Mouse (Mus musculus) spleen, postnatal 10 days (tissue): ENCODE results near the gene Ptk6.

Source experiments
- DNase-seq, 2 experiments: peaks; one replicate each; pipeline ENCODE4 v3.0.0; 2021 to 2022; ENCODE audit warnings: low spot score in 2 of 2

Gene Ptk6

DNA sequence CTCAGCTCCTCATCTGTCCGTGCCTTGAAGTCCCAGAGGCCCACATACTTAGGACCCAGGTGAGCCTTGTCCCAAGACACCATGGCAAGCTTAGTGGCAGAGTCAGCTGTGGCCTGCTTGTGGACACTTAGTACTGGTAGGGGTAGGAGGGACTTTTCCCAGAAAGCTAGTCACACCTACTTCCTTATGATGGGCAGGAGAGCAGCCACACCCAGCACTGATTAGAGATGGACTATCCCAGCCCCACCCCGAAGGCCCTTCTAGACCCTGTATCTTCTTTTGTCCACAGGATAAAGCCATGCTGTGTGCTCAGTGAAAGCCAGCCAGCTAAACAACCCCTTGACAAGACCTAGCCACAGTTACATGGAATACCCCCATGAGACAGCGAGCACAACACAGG is at the start of gene Ptk6:
Ptk6 (minus strand) TSS at position 368 of the 400 bp plus-strand sequence.
- no peak for DNase-seq

DNA sequence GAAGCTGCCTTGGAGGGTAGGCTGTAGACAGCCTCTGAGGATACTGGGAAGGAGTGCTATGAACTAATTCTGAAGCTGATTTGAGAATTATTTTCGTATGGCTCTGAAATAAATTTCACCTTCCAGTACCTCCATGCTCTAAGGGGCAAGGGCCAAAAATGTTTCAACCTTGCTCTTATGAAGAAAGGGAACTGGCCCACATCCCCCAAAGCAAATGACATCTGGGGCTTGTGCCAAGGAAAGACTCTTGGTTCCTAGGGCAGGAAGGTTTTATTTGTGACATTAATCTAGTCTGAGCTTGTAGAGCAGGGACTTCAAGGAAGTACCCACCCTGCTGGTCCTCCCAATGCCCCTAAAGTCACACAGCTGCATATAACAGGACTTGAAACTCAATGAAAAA is 49.3 kb upstream of the Ptk6 start:
- no peak for DNase-seq

DNA sequence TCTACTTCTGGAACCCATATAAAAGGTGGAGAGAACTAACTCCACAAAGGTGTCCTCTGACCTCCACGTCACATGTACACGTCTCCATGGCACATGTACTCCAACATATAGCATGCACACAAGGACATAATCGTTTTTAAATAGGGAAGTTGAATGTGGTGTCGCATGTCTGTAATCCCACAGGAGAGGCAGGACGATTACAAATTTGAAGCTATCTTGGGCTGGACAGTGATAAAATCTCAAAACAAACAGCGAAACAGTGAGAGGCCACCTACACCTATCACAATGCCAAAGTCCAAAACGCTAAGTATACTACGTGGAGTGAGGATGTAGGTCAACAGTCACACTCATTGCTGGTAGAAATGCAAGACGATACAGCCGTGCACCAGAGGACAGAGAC is 46.6 kb upstream of the Ptk6 start:
- no peak for DNase-seq

DNA sequence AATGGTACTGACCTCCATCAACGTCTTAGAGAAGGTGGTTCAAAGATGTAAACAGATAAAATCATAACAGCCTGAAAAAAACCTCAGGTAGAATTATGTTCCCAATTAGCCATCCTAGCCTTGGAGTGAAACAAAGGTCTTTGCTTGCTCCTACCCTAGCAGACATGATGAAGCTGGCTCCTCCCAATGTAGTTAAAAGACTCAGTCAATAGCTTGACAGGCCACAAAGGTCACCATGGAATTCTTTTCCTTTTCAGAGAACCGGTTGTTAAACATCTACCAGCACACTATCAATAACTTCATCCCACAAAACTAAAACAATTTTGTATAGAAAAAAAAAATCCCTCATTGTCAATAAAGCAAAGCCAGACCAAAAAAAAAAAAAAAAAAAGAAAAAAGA is 42.4 kb upstream of the Ptk6 start:
- DNase-seq, result no peak

DNA sequence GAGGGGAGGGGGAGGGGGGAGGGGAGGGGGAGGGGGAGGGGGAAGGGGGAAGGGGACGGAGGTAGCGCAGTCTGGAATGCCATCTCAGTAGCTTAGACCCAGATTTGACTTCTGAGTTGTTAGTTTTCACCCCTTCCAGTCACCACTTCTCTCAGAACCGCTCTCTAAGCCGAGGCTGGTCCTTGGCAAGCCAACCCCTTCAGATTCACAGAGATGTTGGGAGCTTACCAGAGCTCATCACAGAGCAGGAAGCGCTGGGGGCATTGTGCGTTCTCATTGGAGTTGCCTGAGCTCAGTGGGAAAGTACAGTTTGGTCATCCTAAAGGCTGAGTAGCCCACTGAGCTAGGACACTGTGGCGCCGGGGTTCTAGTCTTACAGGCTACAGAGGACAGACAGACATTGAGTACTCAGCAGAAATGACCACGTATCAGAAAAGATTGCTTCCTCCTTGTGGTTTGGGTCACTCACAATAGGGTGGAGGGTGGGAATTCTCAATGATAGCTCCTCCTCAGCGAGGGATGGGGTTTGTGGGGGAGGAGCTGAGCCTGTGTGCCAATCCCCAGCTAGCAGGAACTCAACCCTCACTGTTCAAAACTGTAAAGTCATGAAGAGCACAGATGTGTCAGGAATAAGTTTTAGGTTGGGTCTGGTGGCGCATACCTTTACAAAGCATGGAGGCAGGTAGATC is 41.3 kb upstream of the Ptk6 start:
- no peak for DNase-seq

DNA sequence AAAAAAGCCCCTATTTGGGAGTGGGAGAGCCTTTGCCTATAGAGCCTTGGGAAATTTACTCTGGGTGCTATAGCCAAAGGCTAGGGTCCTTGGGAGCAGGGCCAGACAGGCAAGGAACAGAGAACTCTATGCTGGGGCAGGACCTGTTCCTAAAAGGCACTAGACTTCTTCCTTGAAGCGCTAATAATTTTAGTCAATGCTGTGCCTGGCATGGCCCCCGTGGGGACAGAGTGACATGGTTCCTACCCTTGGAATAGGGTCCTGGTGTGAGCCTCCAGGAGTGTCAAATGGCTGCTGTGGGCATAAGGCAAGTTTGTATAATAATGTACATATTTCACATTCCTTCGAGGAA is 39.7 kb upstream of the Ptk6 start:
- DNase-seq, result no peak

DNA sequence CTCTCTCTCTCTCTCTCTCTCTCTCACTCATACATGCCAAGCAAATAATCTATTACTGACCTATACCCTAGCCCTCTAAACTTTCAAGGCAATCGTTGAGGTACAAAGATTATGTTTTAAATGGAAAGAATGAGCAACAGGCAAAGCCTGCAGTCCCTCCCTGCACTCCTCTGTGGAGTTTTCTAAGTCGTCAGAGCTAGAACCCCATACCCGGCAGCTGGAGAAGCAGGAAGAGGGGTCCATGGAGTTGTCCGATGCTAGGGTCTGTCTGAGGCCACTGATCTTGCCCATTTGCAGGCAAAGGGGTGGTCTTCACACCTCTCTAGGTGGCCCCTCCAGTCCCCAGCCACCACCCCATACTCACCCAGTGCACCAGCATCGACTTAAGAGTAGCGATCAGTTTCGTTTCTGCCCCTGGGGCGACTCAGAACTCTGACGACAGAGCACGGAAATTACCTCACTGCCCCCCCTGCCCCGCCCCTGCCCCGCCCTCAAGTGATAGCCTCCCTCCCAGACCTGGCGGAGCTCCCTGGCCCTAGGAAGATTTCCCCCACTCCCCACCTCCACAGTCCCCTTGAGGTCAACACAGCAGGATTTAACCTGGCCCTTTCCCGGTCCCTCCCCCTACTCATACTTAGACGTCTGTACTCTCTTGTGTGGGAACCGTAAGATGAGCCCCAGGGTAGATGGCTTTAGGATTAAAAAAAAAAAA is 39.2 kb upstream of the Ptk6 start, which contains the start of gene Helz2:
Helz2 (minus strand) TSS at position 426 of the 712 bp plus-strand sequence.
- peak; percentile 53 to 67 for DNase-seq

DNA sequence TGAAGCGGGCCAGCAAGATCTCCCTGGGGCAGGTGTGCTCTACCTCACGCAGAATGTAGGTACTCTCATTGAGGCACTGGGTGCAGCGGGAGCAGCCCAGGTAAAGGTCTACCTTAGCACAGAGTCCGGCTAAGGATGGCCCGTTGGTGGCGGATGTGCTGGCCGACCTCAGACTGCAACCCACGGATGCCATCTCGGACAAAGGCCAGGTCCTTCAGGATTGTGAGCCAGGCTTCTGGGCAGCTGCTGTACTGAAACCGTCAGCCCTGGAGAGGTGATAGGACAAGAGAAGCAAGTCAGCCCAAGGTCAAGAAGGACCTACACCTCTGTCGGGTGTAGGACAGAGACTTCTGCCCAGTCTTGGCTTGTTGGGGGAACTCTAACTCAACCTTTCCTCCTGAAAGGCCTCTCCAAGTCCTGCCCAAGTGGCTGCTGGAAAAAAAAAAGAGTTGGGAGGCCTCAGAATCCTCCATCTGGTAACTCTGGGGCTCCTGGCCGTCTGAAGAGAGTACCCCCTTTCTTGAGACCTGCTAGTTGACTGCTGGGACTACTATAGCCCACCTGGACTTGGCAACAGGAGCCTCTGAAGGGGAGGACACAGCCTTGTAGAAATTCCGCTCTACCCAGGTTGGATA is 38.3 kb upstream of the Ptk6 start:
- DNase-seq, result no peak

DNA sequence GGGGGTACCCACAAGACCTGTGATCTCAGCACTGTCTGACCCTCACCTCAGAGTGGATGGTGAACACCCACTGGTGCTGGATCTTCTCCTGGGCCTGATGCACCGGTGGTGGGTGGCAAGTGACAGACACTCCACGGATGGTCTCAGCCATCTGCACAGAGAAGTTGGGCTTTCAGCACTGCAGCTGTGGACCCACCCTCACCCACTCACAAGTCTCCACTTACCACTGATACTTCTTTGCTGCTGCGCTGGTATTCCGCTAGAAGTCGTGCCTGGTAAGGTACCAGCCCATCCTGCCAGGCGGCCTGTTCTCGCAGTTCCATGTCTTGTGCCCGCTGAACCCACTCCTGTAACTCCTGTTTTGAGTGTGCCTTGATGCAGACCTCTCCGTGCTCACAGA is 36.7 kb upstream of the Ptk6 start:
- no peak for DNase-seq

DNA sequence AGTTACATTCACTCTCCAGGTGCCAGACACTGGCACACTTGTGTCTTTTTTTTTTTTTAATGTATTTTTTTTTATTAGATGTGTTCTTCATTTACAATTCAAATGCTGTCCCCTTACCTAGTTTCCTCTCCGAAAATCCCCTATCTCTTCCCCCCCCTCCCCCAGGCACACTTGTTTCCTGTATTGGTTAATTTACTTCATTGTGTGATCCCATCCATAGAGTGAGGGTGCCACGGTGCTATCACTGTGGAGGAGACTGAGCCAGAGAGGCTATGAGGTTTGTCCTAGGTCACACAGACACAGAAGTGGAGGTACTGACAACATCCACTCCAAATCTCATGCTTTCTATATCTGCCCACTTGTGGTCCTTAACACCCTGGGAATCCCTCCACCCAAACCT is 36.3 kb upstream of the Ptk6 start:
- DNase-seq, result no peak

DNA sequence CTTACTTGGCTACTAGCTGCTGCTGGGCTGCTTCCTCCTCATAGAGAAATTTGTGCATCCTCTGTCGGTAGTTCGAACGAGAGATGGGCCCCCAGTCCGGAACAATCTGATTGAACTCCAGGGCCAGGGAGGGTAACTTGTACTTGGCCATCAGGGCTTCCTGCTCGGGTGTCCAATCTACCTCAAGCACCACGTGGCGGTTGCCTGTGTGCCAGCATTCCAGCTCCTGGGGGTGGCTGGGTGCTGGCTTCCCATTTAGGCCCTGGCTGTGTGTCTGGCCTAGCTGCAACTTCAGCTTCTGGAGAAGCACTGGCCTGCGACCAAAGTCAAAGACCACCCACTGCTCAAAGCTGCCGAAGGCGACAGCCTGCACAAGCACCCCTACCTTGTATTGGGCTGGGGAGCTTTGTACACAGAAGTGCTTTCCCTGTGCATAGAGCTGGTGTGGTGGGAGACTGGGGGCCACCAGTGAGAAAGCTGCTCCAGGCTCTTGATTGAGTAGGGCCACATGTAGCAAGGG is 35.6 kb upstream of the Ptk6 start:
- DNase-seq, result no peak

DNA sequence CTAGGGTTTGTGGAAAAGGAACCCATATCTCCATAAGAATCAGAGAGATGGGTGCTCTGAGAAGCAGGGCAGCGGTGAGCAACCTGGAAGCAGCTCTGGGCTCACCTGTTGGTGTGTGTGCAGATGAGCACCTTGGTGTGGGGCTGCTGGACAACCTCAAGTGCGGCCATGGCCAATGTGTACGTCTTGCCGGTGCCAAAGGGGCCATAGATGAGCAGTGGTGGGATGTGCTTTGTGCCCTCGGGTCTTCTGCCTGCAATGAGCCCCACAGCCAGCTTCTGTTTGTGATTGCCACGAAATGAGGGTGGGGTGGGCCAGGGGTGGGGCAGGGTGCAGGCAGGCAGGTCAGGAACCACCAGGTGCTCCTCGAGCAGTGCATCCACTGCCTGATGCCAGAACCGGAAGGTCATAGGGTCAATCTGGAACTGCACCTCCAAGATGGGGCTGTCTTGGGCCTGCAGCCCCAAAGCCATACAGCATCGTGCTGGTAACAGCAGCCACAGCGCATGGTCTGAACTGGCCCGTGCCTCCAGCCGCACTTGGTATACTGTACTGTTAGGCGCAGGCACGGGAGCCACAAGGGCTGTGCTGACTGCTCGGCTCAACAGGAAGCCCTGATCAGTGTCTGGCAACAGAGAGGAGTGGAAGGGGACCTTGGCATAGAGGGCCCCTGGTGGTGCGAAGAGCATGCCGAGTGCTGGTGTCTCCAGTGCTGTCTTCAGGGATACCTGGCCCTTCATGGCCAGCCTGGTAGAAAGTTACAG is 34.8 kb upstream of the Ptk6 start:
- DNase-seq, result no peak

DNA sequence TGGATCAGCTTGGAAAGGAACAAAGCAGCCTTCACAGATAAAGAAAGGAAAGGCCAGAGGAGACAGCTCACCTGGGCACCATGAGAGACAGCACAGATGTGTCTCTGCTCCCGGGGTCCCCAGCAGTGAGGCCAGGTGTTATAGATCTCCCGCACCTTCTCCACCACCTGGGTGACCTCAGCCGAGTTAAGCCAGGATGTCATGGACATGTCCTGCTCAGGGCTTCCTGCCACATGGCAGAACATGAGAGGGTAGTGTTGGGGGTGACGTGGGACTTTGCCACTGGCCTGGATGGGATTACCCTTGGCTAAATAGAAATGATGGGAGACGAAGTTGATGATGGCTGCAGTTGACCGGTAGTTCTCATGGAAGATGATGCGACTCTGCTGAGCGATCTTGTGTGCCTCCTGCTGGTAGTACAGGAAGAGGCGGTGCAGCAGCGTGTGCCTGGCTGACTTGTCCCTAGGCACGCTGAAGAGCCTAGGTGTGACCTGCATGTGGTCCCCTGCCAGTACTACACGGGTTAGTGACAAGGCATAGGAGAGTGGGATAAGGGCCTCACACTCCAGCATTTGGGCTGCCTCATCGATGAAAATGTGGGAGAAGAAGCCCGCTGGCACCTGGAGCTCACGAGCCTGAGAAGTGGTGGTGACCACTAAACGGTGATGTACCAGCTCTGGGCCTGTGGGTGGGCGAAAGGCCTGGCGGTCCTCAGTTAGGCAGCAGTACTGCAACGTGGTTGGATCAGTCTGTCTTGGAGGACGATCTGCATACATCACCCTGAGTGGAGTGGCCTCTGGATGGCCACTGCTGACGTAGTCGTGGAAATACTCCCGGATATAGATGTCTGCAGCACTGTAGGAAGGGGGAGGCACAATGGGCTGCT is 33.3 kb upstream of the Ptk6 start:
- no peak for DNase-seq

DNA sequence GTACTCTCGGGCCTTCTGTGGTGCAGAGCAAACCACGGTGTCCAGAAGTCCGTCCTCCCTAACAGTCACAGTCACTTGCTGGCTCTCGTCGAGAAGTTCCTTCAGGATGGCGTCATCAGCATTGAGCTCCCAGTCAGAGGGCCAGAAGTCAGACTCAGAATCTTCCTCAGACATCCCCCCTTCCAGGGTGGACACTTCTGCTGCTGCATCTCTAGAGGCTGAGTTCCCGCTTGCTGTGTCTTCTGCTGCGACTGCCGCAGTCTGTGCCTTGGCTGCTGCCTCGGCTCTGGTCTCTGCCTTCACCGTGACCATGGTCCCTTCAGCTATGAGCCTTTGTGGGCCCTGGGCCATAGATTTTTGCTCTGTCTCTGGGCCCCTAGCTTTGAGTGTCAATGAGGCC is 32.1 kb upstream of the Ptk6 start:
- DNase-seq, result no peak

DNA sequence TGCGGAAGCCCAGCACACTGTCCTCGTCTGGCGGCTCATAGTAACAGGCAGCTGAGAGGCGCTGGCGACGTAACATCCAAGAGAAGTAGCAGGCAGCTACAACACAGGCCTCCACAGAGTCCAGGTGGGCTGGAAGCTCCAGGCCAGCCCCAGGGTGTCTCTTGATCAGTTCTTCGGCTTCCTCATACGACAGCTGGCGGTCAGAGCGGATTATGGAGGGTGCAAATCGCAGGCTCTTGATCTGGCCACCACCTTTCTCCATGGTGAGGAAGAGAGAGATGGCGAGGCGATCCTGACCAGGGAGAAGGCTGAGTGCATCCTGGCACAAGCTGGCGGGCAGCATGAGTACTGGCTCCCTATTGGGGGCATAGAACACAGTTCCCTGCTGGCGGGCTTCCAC is 30.9 kb upstream of the Ptk6 start:
- DNase-seq, result no peak

DNA sequence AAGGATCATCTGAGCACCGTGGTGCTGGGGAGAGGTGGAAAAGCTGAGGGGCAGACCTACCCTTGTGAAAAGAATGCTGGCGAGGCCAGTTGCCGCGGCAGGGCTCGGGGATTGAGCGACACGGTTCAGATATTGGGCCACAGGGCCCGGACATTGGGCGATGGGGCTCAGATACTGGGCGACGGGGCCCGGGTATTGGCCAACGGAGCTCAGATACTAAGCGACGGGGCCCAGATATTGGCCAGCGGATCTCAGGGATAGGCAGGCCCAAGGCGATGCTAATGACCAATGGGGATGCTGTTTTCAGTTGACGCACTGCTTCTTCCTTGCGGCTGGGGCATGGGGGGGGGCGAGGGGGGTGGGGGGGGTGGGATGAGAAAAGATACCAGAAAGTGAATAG is 28.6 kb upstream of the Ptk6 start:
- DNase-seq, result no peak

DNA sequence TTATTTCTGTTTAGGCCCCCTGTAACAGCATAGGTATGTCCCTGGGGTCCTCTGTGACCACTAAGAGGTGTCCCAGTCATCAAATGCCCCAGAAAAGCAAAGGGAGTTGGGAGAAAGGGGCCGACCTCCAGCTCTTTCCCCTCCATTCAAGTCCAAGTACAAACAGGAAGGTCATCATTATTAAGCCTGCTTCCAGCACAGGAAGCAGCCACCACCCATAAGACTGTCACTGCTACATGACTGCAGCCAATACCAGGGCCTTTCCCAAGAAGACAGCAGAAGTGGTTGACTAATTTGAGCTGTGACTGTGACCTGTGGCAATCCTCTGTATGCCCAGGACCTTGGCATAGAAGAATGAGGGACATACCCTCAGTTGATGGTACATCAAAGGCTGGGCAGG is 25.7 kb upstream of the Ptk6 start:
- no peak for DNase-seq

DNA sequence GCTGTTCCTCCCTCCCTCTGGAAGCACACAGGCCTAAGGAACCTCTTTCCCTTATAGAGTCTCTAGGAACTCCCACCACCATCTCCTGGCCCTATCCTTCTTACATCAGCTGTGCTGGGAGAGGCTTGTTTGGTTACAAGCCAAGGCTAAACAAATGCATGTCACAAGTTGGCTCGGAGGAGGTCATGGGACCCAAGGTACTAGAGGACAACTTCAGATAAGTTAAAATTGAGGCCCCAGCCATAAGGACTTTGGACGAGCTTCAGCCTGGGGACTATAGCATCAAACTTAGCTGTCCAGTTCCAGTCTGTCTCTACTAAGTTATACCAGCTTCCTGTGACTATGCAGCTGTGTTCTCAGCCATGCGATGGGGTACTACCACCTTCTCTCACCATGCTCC is 24.5 kb upstream of the Ptk6 start:
- no peak for DNase-seq

DNA sequence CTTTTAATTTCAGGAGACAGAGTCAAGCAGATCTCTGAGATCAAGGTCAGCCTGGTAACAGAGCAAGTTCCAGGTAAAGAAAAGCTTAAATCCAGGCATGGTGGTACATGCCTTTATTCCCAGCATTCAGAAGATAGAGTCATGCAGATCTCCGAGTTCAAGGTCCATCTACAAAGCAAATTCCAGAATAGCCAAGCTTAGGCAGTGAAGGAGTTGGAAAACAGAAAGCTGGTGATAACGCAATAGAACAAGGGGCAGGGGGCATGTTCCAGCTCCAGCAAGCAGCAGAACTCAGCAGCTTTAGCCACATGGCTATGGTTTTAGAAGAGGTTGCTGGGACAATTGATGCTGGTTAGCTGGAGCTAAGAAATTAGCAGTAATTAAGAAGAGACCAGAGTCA is 22.4 kb upstream of the Ptk6 start:
- no peak for DNase-seq

DNA sequence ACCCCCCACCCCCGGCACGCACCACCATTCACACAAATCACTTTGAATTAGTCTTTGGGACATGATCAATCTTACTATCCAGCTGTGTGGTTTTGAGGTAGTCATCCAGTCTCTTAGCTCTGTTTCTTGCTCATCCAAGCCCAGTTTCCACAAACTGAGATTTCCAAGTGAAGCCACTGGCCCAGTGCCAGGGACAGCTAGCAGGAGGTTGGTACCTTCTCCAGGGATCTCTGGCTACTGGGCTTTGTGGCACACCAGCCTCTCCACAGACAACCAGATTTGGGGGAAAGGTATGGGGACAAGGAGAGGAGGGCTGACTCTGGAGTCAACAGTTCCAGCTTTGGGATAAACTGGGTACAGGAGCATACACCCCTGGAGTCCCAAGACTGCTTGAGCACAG is 17.8 kb upstream of the Ptk6 start:
- no peak for DNase-seq

DNA sequence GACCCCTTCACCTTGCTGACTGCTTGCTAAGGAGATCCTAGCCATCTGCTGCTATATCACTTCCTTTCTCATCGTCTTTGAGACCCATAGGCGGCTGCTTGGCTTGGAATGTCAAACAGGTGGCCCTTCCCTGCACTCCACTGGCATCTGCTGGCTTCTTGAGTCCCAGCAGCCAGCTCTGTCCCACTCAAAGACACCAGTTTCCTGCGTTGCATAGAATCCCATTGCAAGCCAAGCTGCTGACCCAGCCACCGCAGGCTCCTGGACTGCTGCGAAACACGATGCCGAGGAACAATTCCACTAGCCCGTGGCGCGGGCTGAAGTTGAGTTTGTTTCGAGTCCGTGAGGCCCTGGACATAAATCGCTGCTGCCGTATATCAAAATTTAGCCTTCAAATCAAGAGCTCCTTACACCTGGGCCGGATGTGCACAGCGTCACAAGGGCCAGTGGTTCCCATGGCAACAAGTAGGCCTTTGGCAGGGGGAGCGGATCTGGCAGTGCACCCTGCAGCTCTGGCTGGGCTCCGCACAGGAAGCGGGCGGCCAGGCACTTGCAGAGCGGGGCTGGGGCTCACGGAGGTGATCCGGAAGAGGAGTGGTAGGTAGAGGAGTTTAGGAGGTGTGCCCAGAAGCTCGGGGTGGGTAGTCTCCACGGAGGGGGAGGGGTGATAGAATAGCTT is 17.1 kb upstream of the Ptk6 start, which contains the start of gene Fndc11:
Fndc11 (plus strand) TSS at position 476 of the 679 bp plus-strand sequence.
- DNase-seq, result peak; percentile 36 to 82
